Mouse (Mus musculus) liver, adult 10 weeks (tissue): ENCODE results near the gene Nipsnap3a. TPM values are rescaled to one million over a fixed set of nuclear protein-coding genes. Genes with fewer than 3 reads are reported as not detected.

Source experiments
- polyA plus RNA-seq: library from polyadenylated mRNA; stranded (reverse); fragments of 350-450 nt; fragmentation: Illumina TruSeq; extraction: RNeasy Lipid Tissue Mini Kit (QIAGEN cat#74804); gene quantifications from one replicate; pipeline ENCODE4 v1.2.3, GENCODE M21; 2014; ENCODE audit warnings: low read depth, low replicate concordance

Gene Nipsnap3a
- polyA plus RNA-seq: not detected

DNA sequence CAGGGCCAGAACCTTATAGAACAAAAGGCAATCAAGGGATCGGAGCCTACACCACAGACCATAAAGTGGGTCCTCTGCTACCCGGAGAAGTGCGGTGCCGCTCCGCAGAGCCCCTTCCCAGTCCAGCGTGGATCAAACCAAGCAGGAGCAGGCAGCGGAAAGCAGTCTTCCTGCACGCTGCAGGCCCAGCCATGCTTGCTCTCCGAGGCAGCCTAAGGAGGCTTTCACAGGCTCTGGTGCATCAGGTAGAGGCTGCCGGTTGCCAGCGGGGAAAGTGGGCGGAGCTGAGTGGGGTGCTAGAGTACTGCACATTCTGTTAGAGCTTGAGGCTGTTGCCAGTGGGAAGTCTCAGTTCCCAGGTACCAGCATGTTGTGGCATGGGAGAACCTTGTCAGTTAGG is at the start of gene Nipsnap3a:
Nipsnap3a (plus strand) TSS at position 25 of the 400 bp plus-strand sequence.

DNA sequence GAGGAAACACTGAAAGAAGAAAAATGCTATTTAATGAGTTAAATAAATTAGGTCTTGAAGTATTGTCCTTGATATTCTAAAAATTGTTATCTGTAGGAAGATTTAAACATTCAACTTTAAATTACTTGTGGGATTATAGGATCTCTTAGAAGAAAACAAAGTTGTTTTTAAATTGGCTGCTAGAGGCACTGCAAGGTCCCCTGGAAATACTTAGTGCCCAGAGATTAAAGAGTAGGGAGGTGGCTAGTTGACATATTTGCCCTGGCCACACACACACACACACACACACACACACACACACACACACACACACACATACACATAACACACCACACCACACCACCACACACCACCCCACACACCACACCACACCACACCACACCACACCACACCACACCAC is 24.8 kb upstream of the Nipsnap3a start, which contains the start of gene Olfr270:
Olfr270 (plus strand) TSS at position 301 of the 400 bp plus-strand sequence.

DNA sequence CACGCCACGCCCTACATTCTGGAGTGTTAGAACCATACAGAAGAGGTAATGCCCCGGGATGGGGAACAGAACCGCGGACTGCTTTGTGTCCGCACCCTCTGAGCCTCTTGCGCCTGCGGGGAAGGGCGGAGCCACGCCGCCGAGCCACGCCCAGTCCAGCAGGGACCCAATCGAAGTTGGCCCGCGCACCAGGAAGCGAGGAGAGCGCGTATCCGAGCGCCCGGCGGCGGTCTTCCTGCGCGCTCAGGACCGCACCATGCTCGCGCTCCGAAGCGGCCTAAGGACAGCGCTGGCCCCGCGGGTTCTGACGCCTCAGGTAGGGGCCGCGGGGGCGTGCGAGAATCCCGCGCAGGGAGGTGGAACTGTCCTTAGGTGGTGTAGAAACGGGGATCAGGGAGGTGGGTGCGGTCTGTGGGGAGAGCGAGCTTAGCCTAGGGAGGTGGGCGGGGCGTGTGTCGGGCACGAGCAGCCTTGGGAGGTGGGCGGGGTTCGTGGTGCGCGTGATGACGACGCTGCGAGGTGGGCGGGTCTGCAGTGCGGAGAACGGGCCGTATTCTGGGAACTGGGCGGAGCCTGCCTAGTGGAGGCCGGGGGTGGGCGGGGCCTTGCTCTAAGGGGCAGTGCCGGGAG is 22.8 kb downstream of the Nipsnap3a start, which contains the start of gene Nipsnap3b:
Nipsnap3b (plus strand) TSS at position 149 of the 630 bp plus-strand sequence.

Other genes starting within 250 kb of the Nipsnap3a start
- not detected for gene Olfr275, start 174.7 kb upstream of the Nipsnap3a start, polyA plus RNA-seq
- gene Olfr273, start 130.0 kb upstream of the Nipsnap3a start, polyA plus RNA-seq: not detected
- not detected for gene Olfr272, start 70.1 kb upstream of the Nipsnap3a start, polyA plus RNA-seq
- not detected for gene Olfr270, start 24.7 kb upstream of the Nipsnap3a start, polyA plus RNA-seq
- gene Nipsnap3b, start 22.6 kb downstream of the Nipsnap3a start, polyA plus RNA-seq: 86.5 TPM
- 76.3 TPM for gene Abca1, start 170.6 kb downstream of the Nipsnap3a start, polyA plus RNA-seq